Mouse (Mus musculus) heart, embryonic 13.5 days (tissue): ENCODE measurements around the gene Mmp25. TPM values are rescaled to one million over a fixed set of nuclear protein-coding genes. Genes with fewer than 3 reads are reported as not detected.

Source experiments
- ATAC-seq: fragments of 200-750 bp; cut with Nextera tagmentation; 2 replicates; pipeline ENCODE4 v1.8.0; 2017; ENCODE audit warnings: moderate TSS enrichment; ENCODE audit not compliant: insufficient number of reproducible peaks, low FRiP score, low TSS enrichment; ENCODE audit errors: extremely low read depth
- H3K27ac ChIP-seq: fragments of 300-500 bp; sonication (generic); replicated peaks from 2 replicates; pipeline ENCODE4 v1.5.1; 2015; ENCODE audit warnings: moderate library complexity, mild to moderate bottlenecking, inconsistent platforms
- H3K27me3 ChIP-seq: fragments of 300-500 bp; sonication (generic); replicated peaks from 2 replicates; pipeline ENCODE4 v1.6.1; 2015; ENCODE audit warnings: mild to moderate bottlenecking, inconsistent platforms
- H3K36me3 ChIP-seq: fragments of 300-500 bp; sonication (generic); 2 replicates; pipeline ENCODE4 v1.6.1; 2015; ENCODE audit warnings: mild to moderate bottlenecking, inconsistent platforms
- H3K4me1 ChIP-seq: fragments of 300-500 bp; sonication (generic); 2 replicates; pipeline ENCODE4 v1.6.1; 2015; ENCODE audit warnings: inconsistent platforms
- H3K4me2 ChIP-seq: fragments of 300-500 bp; sonication (generic); 2 replicates; pipeline ENCODE4 v1.6.1; 2015; ENCODE audit warnings: inconsistent platforms, mild to moderate bottlenecking, moderate library complexity
- H3K4me3 ChIP-seq: fragments of 300-500 bp; sonication (generic); 2 replicates; pipeline ENCODE4 v1.5.1; 2015; ENCODE audit warnings: moderate library complexity, mild to moderate bottlenecking, inconsistent platforms
- H3K9ac ChIP-seq: fragments of 300-500 bp; sonication (generic); 2 replicates; pipeline ENCODE4 v1.6.1; 2015; ENCODE audit warnings: inconsistent platforms, mild to moderate bottlenecking, moderate library complexity
- H3K9me3 ChIP-seq: fragments of 300-500 bp; sonication (generic); 2 replicates; pipeline ENCODE4 v1.6.1; 2016; ENCODE audit warnings: inconsistent platforms
- WGBS: fragments of 180-500 bp; shearing (Covaris S2); methylation state at CpG from one replicate; pipeline ENCODE4 v1.1.7; 2015; ENCODE audit warnings: mixed read lengths; 5-methylcytosine and 5-hydroxymethylcytosine counted together
- polyA plus RNA-seq: library from polyadenylated mRNA; unstranded; fragments of >200 nt; fragmentation: Nextera tagmentation; extraction: Ambion mirVana; gene quantifications from 2 replicates; pipeline ENCODE4 v1.2.1, GENCODE M21; 2015

The Mmp25 gene
- polyA plus RNA-seq, 1 experiment from 2014 or later: 0.32 TPM

DNA sequence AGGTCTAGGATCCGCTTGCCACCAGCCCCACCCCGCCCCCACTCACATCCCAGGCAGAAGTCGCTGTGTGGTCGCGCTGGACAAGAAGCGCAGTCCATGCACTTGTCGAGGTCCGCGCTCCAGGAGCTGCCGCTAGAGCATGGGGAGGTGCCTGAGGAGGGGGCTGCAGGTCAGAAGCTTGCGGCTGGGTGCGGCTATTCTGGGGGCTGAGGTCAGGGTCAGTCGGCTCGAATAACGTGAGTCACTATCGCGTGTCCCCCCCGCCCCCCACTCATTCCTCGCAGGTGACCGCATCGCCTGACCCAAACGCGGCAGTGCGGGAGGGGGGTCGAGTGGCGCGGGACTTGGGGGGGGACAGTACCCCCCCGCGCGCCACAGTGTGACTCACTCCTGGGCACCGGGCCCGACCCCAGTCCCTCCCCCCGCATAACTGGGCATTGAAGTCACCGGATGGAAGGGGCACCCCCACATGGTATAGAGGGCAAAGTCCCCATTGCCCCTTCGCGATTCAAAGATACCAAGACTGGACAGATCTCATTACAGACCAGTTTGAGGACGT is 31.5 kb upstream of the Mmp25 start:
- peak overlapping the region; percentile 79 for H3K4me3 ChIP-seq
- no peaks in the 10 kb centered on the region for H3K9me3 ChIP-seq
- H3K36me3 ChIP-seq: peaks cover 10% of the 10 kb centered on the region
- under 1% methylated on average over 36 of the region's 37 CpGs for WGBS
- peaks cover 47% of the 10 kb centered on the region for H3K4me1 ChIP-seq
- H3K27ac ChIP-seq: peak overlapping the region; percentile 98
- ATAC-seq: peak; percentile 21; the same call in 1 of the 2 replicates
- H3K27me3 ChIP-seq: peaks cover 41% of the 10 kb centered on the region
- H3K4me2 ChIP-seq: peak overlapping the region; percentile 88
- H3K9ac ChIP-seq: peak overlapping the region; percentile 86

GRCm38 (mm10) chr17:23675564-23676281 is 30.6 kb upstream of the Mmp25 start:
- Histone ChIP-seq H3K4me2 (peak overlapping the region; percentile 88), H3K9ac (peak overlapping the region; percentile 86), H3K36me3 (peaks cover 12% of the 10 kb centered on the region), H3K9me3 (no peaks in the 10 kb centered on the region), H3K4me3 (peak overlapping the region; percentile 79), H3K27ac (peak overlapping the region; percentile 98), H3K4me1 (peaks cover 47% of the 10 kb centered on the region), H3K27me3 (peaks cover 33% of the 10 kb centered on the region)
- WGBS: 9% methylated on average over 15 of the region's 15 CpGs
- ATAC-seq: no peak

DNA sequence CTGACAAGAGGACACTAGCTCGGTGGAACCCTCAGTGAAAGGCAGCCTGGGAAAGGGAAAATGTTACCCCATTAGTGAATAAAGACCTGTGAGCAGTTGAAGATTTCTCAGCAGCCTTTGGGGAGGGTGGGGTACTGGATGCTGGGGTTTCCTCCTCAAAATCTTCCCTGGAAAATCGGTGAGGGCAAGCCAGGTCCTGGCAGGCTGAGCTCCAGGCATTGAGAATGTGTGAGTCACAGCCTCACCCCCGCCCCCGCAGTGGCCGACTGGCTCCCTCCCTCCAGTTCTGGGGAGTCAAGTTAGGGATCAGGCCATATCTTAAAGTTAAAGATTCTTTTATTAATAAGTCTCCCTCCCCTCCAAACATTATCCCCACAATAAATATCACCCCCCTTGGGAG is 30.1 kb upstream of the Mmp25 start:
- Histone ChIP-seq H3K27ac (peak overlapping the region; percentile 98), H3K27me3 (peaks cover 27% of the 10 kb centered on the region), H3K4me3 (peak overlapping the region; percentile 79), H3K4me1 (peaks cover 47% of the 10 kb centered on the region), H3K4me2 (peak overlapping the region; percentile 88), H3K36me3 (peaks cover 18% of the 10 kb centered on the region), H3K9me3 (no peaks in the 10 kb centered on the region), H3K9ac (peak overlapping the region; percentile 86)
- 14% methylated on average over 5 of the region's 5 CpGs for WGBS
- ATAC-seq: no peak

DNA sequence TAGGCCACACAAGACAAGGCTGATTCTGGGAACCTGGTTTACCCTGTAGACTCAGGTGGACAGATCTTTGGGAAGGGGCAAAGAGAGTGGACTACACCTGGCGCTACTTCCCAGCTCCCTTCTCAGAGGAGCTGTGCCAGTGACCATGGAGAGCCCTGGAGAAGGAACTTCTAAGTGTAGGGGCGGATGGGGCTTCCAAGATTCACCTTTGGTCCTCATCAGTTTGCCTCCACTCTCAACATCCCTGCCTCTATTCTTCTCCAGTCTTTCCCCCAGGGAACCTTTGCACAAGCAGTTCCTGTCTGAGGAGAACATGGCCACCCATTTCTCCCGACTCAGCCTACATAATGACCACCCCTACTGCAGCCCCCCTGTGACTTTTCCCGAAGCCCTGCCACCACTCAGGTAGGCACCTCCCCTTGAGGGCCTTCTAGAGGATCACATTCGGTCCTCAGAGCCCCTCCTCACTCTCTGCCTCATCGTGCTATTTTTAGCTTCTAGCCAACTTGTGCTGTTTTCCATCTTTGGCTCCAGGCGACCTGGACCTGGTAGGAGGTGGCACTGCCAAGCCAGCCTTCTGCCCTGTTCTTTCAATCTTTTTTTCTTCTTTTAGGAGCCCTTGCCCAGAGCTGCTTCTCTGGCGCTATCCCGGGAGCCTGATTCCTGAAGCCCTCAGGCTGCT is 29.3 kb upstream of the Mmp25 start:
- H3K9ac ChIP-seq: peak overlapping the region; percentile 86
- H3K9me3 ChIP-seq: no peaks in the 10 kb centered on the region
- ATAC-seq: no peak
- peak overlapping the region; percentile 79 for H3K4me3 ChIP-seq
- H3K27me3 ChIP-seq: peaks cover 20% of the 10 kb centered on the region
- peak overlapping the region; percentile 98 for H3K27ac ChIP-seq
- 16% methylated on average over 9 of the region's 9 CpGs for WGBS
- H3K36me3 ChIP-seq: peaks cover 25% of the 10 kb centered on the region
- peak overlapping the region; percentile 88 for H3K4me2 ChIP-seq
- peaks cover 44% of the 10 kb centered on the region for H3K4me1 ChIP-seq

DNA sequence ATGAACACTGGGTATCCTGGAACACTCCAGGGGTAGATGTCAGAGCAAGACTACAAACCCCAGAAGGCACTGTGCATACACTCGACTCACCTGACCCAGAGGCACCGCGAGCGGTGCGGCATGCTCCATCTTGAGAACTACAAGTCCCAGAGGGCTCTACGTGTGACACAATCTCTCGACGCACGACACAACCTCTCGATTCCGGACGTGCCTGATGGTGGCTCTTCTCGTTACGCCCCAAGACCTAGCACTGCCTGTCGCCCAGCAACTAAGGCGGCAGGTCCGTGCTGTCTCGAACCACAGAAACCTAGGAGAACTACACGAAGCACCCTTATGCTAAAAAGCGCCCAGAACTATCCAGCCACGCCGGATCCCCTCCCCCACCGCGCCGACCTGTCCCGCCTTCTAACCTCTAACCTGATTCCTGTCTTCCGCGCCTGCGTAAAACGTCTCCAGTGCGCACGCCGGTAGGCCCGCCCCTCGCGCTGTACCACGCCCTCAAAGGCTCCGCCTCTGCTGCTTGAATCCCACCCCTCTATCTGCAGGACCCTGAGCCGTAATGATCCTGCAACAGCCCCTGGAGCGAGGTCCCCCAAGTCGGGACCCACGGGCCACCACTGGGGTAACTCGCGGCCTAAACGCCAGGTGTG is 28.5 kb upstream of the Mmp25 start, which contains the start of the genes Hcfc1r1 and Thoc6:
Gene Hcfc1r1 (plus strand): TSS at position 173 of the 650 bp plus-strand sequence.
Gene Thoc6 (minus strand): TSS at position 459 of the 650 bp plus-strand sequence.
- ATAC-seq: peak; percentile 83
- Histone ChIP-seq H3K4me3 (peak within 1 kb of the TSS; percentile 79), H3K4me1 (peaks cover 41% of the 10 kb centered on the region), H3K27me3 (peaks cover 11% of the 10 kb centered on the region), H3K27ac (peak within 1 kb of the TSS; percentile 98), H3K9me3 (no peaks in the 10 kb centered on the region), H3K4me2 (peak within 1 kb of the TSS; percentile 88), H3K36me3 (peaks cover 34% of the 10 kb centered on the region), H3K9ac (peak within 1 kb of the TSS; percentile 86)
- whole genome bisulfite sequencing: under 1% methylated on average over 45 of the region's 45 CpGs

DNA sequence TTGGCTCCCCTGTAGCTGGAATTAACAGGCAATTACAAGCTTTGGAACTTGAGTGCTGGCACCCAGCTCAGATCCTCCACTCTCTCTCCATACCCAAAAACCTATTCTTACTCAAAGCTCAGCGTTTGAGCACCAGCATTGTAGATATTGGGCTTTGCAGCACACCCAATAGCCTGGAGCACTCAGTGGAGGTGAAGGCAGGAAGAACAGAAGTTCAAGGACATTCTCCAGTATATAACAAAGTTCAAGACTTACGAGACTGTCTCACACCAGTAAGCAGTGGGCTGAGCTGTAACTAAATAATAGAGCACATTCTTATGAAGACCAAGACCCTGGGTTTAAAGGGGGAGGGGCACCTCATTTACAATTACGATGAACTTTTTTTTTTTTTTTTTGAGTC is 27.7 kb upstream of the Mmp25 start:
- no peak overlapping the region for H3K27ac ChIP-seq
- peak overlapping the region; percentile 86 for H3K9ac ChIP-seq
- no peaks in the 10 kb centered on the region for H3K9me3 ChIP-seq
- H3K36me3 ChIP-seq: peaks cover 42% of the 10 kb centered on the region
- H3K4me3 ChIP-seq: peak overlapping the region; percentile 79
- WGBS: 68% methylated on average over 3 of the region's 3 CpGs
- peaks cover 3% of the 10 kb centered on the region for H3K27me3 ChIP-seq
- H3K4me2 ChIP-seq: peak overlapping the region; percentile 88
- H3K4me1 ChIP-seq: peaks cover 40% of the 10 kb centered on the region
- ATAC-seq: no peak

DNA sequence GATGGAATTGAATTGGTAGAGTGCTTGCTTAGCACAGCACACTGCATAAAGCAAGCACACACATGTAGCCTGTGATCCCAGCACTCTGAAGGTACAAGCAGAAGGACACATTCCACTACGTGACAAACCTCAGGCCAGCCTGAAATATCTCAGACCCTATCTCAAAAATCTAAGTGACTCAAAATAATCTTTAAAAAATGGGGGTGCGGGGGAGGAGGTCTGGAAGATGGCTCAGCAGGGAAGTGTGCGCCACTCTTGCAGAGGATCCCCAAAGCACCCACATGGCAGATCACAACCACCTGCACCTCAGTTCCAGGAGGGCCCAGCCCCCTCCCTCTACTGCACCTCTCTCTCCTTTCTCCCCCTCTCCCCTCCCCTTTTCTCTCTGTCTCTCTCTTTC is 26.4 kb upstream of the Mmp25 start:
- Histone ChIP-seq H3K27ac (no peak overlapping the region), H3K9ac (no peak overlapping the region), H3K36me3 (peaks cover 54% of the 10 kb centered on the region), H3K9me3 (no peaks in the 10 kb centered on the region), H3K4me2 (no peak overlapping the region), H3K4me1 (peaks cover 35% of the 10 kb centered on the region), H3K4me3 (no peak overlapping the region), H3K27me3 (no peaks in the 10 kb centered on the region)
- 82% methylated on average over 3 of the region's 3 CpGs for WGBS
- ATAC-seq: no peak

DNA sequence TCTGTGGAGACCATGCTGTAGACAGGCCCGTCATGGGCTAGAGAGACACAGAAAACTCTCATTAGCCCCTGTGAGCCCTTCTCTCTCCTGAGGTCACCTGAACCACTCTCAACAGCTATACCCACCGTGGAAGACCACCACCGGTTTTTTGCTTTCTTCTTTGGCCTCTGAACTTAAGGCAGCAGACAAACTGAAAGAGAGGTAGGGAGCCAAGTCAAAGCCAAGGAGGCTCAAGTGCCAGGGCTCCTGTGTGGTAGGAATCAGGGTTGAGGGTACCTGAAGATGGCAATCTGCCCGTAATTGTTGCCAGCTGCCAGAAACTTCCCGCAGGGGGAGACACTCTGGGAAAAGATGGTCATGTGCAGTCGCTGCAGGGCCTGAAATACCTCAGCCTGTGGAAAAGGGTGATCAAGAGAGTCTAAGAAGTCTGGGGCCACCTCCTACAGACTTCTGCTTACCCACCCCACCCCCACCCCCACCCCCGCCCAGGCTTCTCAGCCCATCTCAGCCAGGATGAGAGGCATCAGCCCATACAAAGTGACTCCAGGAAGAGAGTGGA is 25.5 kb upstream of the Mmp25 start:
- no peak overlapping the region for H3K9ac ChIP-seq
- no peak overlapping the region for H3K4me3 ChIP-seq
- no peak overlapping the region for H3K4me2 ChIP-seq
- ATAC-seq: no peak
- no peaks in the 10 kb centered on the region for H3K9me3 ChIP-seq
- no peak overlapping the region for H3K27ac ChIP-seq
- peaks cover 58% of the 10 kb centered on the region for H3K36me3 ChIP-seq
- no peaks in the 10 kb centered on the region for H3K27me3 ChIP-seq
- peaks cover 26% of the 10 kb centered on the region for H3K4me1 ChIP-seq
- WGBS: 90% methylated on average over 7 of the region's 7 CpGs

DNA sequence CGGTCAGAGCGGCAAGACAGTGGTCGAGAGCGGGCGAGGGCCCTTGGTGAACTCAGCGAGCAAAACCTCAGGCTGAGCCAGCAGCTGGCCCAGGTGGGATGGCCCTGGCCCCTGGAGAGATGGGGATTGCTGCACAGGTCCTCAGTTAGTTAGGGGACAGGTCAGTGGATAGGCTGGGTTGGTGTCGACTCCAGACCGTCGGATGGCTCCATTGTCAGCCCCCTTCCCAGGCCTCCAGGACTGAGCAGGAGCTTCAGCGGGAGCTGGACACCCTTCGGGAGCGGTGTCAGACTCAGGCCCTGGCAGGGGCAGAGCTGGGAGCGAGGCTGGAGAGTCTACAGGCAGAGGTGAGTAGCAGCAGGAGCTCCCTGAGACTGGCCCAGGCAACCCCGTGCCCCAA is 20.4 kb upstream of the Mmp25 start:
- Histone ChIP-seq H3K4me1 (peaks cover 11% of the 10 kb centered on the region), H3K9me3 (no peaks in the 10 kb centered on the region), H3K4me2 (no peak overlapping the region), H3K27me3 (peaks cover 34% of the 10 kb centered on the region), H3K9ac (0 out of 2 replicates have a peak overlapping the region, but pooled peaks have one; percentile 8), H3K4me3 (no peak overlapping the region), H3K27ac (no peak overlapping the region), H3K36me3 (peaks cover 45% of the 10 kb centered on the region)
- WGBS: 79% methylated on average over 14 of the region's 14 CpGs
- no peak for ATAC-seq

DNA sequence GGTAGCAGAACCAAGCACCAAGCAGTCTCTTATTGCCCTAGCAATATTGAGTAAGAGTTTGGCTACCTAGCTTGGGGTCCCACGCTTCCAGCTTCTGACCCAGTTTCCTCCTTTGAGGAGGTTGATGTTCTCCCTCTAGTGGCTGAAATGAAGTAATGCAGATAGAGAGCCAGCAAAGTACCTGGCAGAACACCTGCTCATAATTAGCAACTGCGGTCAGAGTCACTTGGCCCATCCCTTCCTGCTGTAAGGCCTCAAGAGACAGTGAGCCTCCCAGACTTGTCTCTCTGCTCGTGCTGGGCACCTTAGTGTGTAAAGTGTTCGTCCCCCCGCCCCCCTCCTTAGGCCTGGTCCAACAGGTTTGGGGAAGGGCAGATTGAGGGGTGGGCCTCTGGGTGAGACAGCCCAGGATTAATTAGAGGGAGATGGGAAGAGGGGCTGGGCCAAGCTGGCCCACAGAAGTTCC is 19.5 kb upstream of the Mmp25 start:
- no peak for ATAC-seq
- H3K4me3 ChIP-seq: no peak overlapping the region
- H3K4me1 ChIP-seq: peaks cover 14% of the 10 kb centered on the region
- no peaks in the 10 kb centered on the region for H3K9me3 ChIP-seq
- H3K9ac ChIP-seq: no peak overlapping the region
- peaks cover 43% of the 10 kb centered on the region for H3K27me3 ChIP-seq
- no peak overlapping the region for H3K4me2 ChIP-seq
- WGBS: 21% methylated on average over 5 of the region's 5 CpGs
- peaks cover 36% of the 10 kb centered on the region for H3K36me3 ChIP-seq
- no peak overlapping the region for H3K27ac ChIP-seq

GRCm38 (mm10) chr17:23661526-23661925 is 16.4 kb upstream of the Mmp25 start:
- H3K4me2 ChIP-seq: no peak overlapping the region
- WGBS: under 1% methylated on average over 9 of the region's 9 CpGs

More at GRCm38 (mm10) chr17:23661526-23661925, 16.4 kb upstream of the Mmp25 start:
- H3K4me1 ChIP-seq: peaks cover 14% of the 10 kb centered on the region
- H3K4me3 ChIP-seq: no peak overlapping the region
- H3K9ac ChIP-seq: no peak overlapping the region
- H3K27ac ChIP-seq: no peak overlapping the region
- H3K9me3 ChIP-seq: no peaks in the 10 kb centered on the region
- no peak for ATAC-seq
- H3K27me3 ChIP-seq: peaks cover 65% of the 10 kb centered on the region
- H3K36me3 ChIP-seq: peaks cover 5% of the 10 kb centered on the region
